Mouse (Mus musculus) lung, postnatal 0 days (tissue): ENCODE results near the gene Shisa3.

Source experiments
- CTCF ChIP-seq: IDR thresholded peaks from 2 replicates; pipeline ENCODE4 v1.5.1; 2016; ENCODE audit warnings: antibody characterized with exemption, mild to moderate bottlenecking
- EP300 ChIP-seq: IDR thresholded peaks from 2 replicates; pipeline ENCODE4 v1.6.1; 2016; ENCODE audit warnings: antibody characterized with exemption, mild to moderate bottlenecking, control low read depth

GRCm38 (mm10) chr5:67633831-67634268, 26.2 kb downstream of the Shisa3 start:
- TF ChIP-seq CTCF (no peak), EP300 (no peak)
